ENCODE assay signal across 13 mouse cellular contexts in the genomic region with DNA sequence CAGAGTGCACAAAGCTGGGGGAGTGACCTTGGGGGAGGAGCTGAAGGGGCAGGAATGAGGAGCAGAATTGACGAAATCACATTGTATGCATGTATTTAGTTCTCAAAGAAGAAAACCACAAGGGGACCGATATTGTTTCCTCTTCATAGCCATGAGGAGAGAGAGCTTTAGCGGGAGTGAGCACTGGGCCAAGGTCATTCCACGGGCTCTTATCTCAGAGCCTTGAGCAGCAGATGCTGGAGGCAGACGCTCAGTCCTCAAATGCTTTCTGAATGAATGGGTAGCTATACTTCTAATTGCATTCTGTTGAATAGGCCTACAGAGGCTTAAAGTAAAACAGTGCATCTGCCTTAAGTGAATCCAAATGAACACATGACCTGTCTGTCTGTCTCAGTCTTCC.
DNase-seq lines count a peak whose midpoint lies in the region.
"Had no signal": no experiment of that assay in that cellular context is flagged by ENCODE, and none has a peak within 500 bp of the region (broad histone marks: within the 10 kb centered on the region; RNA-seq: fewer than 3 reads in every experiment).

No protein-coding gene starts in this region.

- peak; percentile 66 for DNase-seq in ovary, adult 18-20 months (ENCODE audit: low spot score)
- DNase-seq in ovary, postnatal 14 days (ENCODE audit: low spot score): no peak
- DNase-seq in adrenal gland, postnatal 10 days: peak; percentile 42
- DNase-seq in adrenal gland, postnatal 25 days: peak; percentile 10
- peak; percentile 35 for DNase-seq in testis, postnatal 14 days (ENCODE audit: low spot score)
- no peak for DNase-seq in urinary bladder, postnatal 4 days (ENCODE audit: low spot score in 2 of 2)
- no peak for DNase-seq in thymus, postnatal 36 days
- DNase-seq: cerebellum, adult 11 months; cerebellum, adult 8-10 months; cerebellum, postnatal 25 days; gastrocnemius, postnatal 36 days; heart, adult 18-20 months; heart, postnatal 10 days had no signal

Comparison
In these comparisons a context has a peak if more than half of its experiments do, and no peak if none do; other contexts are left out.
1. DNase-seq: peak in ovary, adult 18-20 months (single experiment), adrenal gland, postnatal 10 days (single experiment), adrenal gland, postnatal 25 days (single experiment) and testis, postnatal 14 days (single experiment); none in ovary, postnatal 14 days (single experiment), urinary bladder, postnatal 4 days (0 of 2) and thymus, postnatal 36 days (0 of 2).